In genomic region chr16:95717631-95718030, GRCm38 (mm10) we compare ENCODE assay signal across 17 mouse cellular contexts.
"Had no signal": no experiment of that assay in that cellular context is flagged by ENCODE, and none has a peak within 500 bp of the region (broad histone marks: within the 10 kb centered on the region; RNA-seq: fewer than 3 reads in every experiment).

No protein-coding gene starts in this region.

- H3K4me1 ChIP-seq: limb, embryonic 12.5 days; limb, embryonic 15.5 days; megakaryocyte, embryonic 14.5 days had no signal

- H3K4me3 ChIP-seq: left cerebral cortex, adult 2 months; limb, embryonic 12.5 days; limb, embryonic 15.5 days; megakaryocyte, embryonic 14.5 days had no signal

- H3K27me3 ChIP-seq: limb, embryonic 12.5 days; limb, embryonic 15.5 days had no signal

- H3K9me3 ChIP-seq: megakaryocyte, embryonic 14.5 days had no signal

- ATAC-seq: liver, postnatal 0 days; lung, postnatal 0 days had no signal

- H3K4me2 ChIP-seq: limb, embryonic 12.5 days; limb, embryonic 15.5 days; liver, embryonic 11.5 days; lung, embryonic 14.5 days; midbrain, embryonic 11.5 days had no signal

- DNase-seq: kidney, adult 18-20 months; kidney, postnatal 10 days; kidney, postnatal 36 days; layer of hippocampus, postnatal 36 days; liver, postnatal 0 days; lung, embryonic 14.5 days; midbrain, embryonic 14.5 days; thymus, adult 2 months; thymus, postnatal 14 days had no signal

- H3K9ac ChIP-seq: limb, embryonic 12.5 days; limb, embryonic 15.5 days; liver, embryonic 14.5 days; liver, postnatal 0 days; lung, embryonic 14.5 days had no signal

- H3K27ac ChIP-seq: left cerebral cortex, adult 2 months; limb, embryonic 12.5 days; limb, embryonic 15.5 days; liver, embryonic 14.5 days had no signal
